Mouse (Mus musculus) CH12.LX (cell line): ENCODE results near the gene Cryba1. TPM values are rescaled to one million over a fixed set of nuclear protein-coding genes. Genes with fewer than 3 reads are reported as not detected.

Source experiments
- DNase-seq: peaks from one replicate; pipeline ENCODE4 v3.0.0-alpha.2; 2013; ENCODE audit errors: extremely low read depth
- H3K27ac ChIP-seq: 2 replicates; pipeline ENCODE4 v1.5.1; 2012; ENCODE audit warnings: low read depth, mild to moderate bottlenecking, control low read depth, moderate library complexity; ENCODE audit not compliant: insufficient read depth
- H3K27me3 ChIP-seq: replicated peaks from 2 replicates; pipeline ENCODE3; 2012; ENCODE audit warnings: inconsistent platforms
- H3K36me3 ChIP-seq, 2 experiments: replicated peaks in 1 of 2; 2 replicates each; pipeline versions ENCODE3 to v1.6.1; 2012; ENCODE audit warnings: inconsistent platforms in 1 of 2, low read length in 1 of 2, mild to moderate bottlenecking in 1 of 2, mixed read lengths in 1 of 2, moderate library complexity in 1 of 2; ENCODE audit not compliant: control insufficient read depth in 1 of 2, insufficient read depth in 1 of 2
- H3K4me1 ChIP-seq, 2 experiments: 2 replicates each; pipeline ENCODE4 v1.6.1; 2012; ENCODE audit warnings: inconsistent platforms in 1 of 2, moderate library complexity in 1 of 2; ENCODE audit not compliant: insufficient read depth in 2 of 2, control insufficient read depth in 1 of 2
- H3K4me2 ChIP-seq: 2 replicates; pipeline ENCODE4 v1.6.1; 2012; ENCODE audit warnings: low read depth, mild to moderate bottlenecking, control low read depth; ENCODE audit not compliant: poor library complexity, insufficient read depth, severe bottlenecking
- H3K4me3 ChIP-seq, 3 experiments: fragments of 150-350 bp in 1 of 3; sonication (generic) in 1 of 3; replicated peaks in 1 of 3; 2 replicates each; pipeline versions ENCODE3 to v1.5.1; 2011 to 2012; ENCODE audit warnings: low read depth in 2 of 3, low read length in 2 of 3, mild to moderate bottlenecking in 2 of 3, moderate library complexity in 2 of 3, control low read depth in 1 of 3, improper control_type of control experiment in 1 of 3, inconsistent platforms in 1 of 3, mixed read lengths in 1 of 3; ENCODE audit not compliant: poor library complexity in 1 of 3
- H3K79me2 ChIP-seq: replicated peaks from 2 replicates; pipeline ENCODE4 v1.6.1; 2012; ENCODE audit warnings: mild to moderate bottlenecking, moderate library complexity; ENCODE audit not compliant: control insufficient read depth, poor library complexity, insufficient read depth, severe bottlenecking; ENCODE audit errors: extremely low read depth
- H3K9ac ChIP-seq: 2 replicates; pipeline ENCODE4 v1.6.1; 2012; ENCODE audit warnings: low read depth, mild to moderate bottlenecking, control low read depth, moderate library complexity; ENCODE audit not compliant: insufficient read depth
- H3K9me3 ChIP-seq: replicated peaks from 2 replicates; pipeline ENCODE3; 2012; ENCODE audit warnings: low read length, inconsistent platforms, mixed read lengths
- BHLHE40 ChIP-seq: IDR thresholded peaks from 2 replicates; pipeline ENCODE4 v1.6.1; 2011; ENCODE audit warnings: mild to moderate bottlenecking, low read depth, low read length, improper control_type of control experiment
- CHD1 ChIP-seq: IDR thresholded peaks from 2 replicates; pipeline ENCODE4 v1.6.1; 2012; ENCODE audit warnings: low read depth, low read length, improper control_type of control experiment, inconsistent platforms
- CHD2 ChIP-seq: IDR thresholded peaks from 2 replicates; pipeline ENCODE4 v1.6.1; 2011; ENCODE audit warnings: low read length, improper control_type of control experiment
- CTCF ChIP-seq, 2 experiments: IDR thresholded peaks in 1 of 2; conservative IDR thresholded peaks in 1 of 2; 2 replicates each; pipeline ENCODE4 v1.5.1; 2011 to 2012; ENCODE audit warnings: low read depth in 2 of 2, low read length in 2 of 2, improper control_type of control experiment in 1 of 2, inconsistent platforms in 1 of 2, mild to moderate bottlenecking in 1 of 2, moderate library complexity in 1 of 2
- E2F4 ChIP-seq: IDR thresholded peaks from 2 replicates; pipeline ENCODE4 v1.6.1; 2011; ENCODE audit warnings: low read depth, low read length, improper control_type of control experiment; ENCODE audit not compliant: insufficient replicate concordance
- ELF1 ChIP-seq: IDR thresholded peaks from 2 replicates; pipeline ENCODE4 v1.6.1; 2014; ENCODE audit warnings: low read depth, mild to moderate bottlenecking, inconsistent platforms, low read length, improper control_type of control experiment
- GABPA ChIP-seq: IDR thresholded peaks from 2 replicates; pipeline ENCODE4 v1.6.1; 2012; ENCODE audit warnings: low read depth, low read length, improper control_type of control experiment, inconsistent platforms; ENCODE audit not compliant: insufficient replicate concordance
- HCFC1 ChIP-seq: IDR thresholded peaks from 2 replicates; pipeline ENCODE4 v1.6.1; 2012; ENCODE audit warnings: low read depth, mild to moderate bottlenecking, inconsistent platforms, low read length, improper control_type of control experiment
- JUN ChIP-seq: IDR thresholded peaks from 2 replicates; pipeline ENCODE4 v1.6.1; 2011; ENCODE audit warnings: low read depth, mild to moderate bottlenecking, low read length, improper control_type of control experiment, moderate library complexity; ENCODE audit not compliant: insufficient read depth
- JUND ChIP-seq: conservative IDR thresholded peaks from 2 replicates; pipeline ENCODE4 v1.6.1; 2011; ENCODE audit warnings: low read depth, low read length, improper control_type of control experiment
- MAFK ChIP-seq: IDR thresholded peaks from 2 replicates; pipeline ENCODE4 v1.6.1; 2011; ENCODE audit warnings: low read length, improper control_type of control experiment; ENCODE audit not compliant: insufficient replicate concordance
- MEF2A ChIP-seq: IDR thresholded peaks from 2 replicates; pipeline ENCODE4 v1.6.1; 2014; ENCODE audit warnings: low read depth, mild to moderate bottlenecking, inconsistent platforms, low read length, improper control_type of control experiment, borderline replicate concordance
- MXI1 ChIP-seq: IDR thresholded peaks from 2 replicates; pipeline ENCODE4 v1.6.1; 2011; ENCODE audit warnings: mild to moderate bottlenecking, low read depth, low read length, improper control_type of control experiment
- MYC ChIP-seq: IDR thresholded peaks from 2 replicates; pipeline ENCODE4 v1.6.1; 2011; ENCODE audit warnings: low read depth, mild to moderate bottlenecking, improper control_type of control experiment, low read length
- NELFE ChIP-seq: IDR thresholded peaks from 2 replicates; pipeline ENCODE4 v1.6.1; 2011; ENCODE audit warnings: low read depth, low read length, improper control_type of control experiment
- NRF1 ChIP-seq: IDR thresholded peaks from 2 replicates; pipeline ENCODE4 v1.6.1; 2014; ENCODE audit warnings: low read depth, mild to moderate bottlenecking, inconsistent platforms, low read length, improper control_type of control experiment, moderate library complexity
- PAX5 ChIP-seq: IDR thresholded peaks from 2 replicates; pipeline ENCODE4 v1.6.1; 2012; ENCODE audit warnings: low read length, inconsistent platforms, mixed read lengths
- POLR2A ChIP-seq: IDR thresholded peaks from 2 replicates; pipeline ENCODE4 v1.6.1; 2011; ENCODE audit warnings: low read depth, mild to moderate bottlenecking, improper control_type of control experiment, low read length
- POLR2AphosphoS2 ChIP-seq: IDR thresholded peaks from 2 replicates; pipeline ENCODE4 v1.6.1; 2011; ENCODE audit warnings: low read depth, low read length, improper control_type of control experiment
- RCOR1 ChIP-seq: conservative IDR thresholded peaks from 2 replicates; pipeline ENCODE4 v1.6.1; 2012; ENCODE audit warnings: low read depth, mild to moderate bottlenecking, inconsistent platforms, low read length, improper control_type of control experiment
- SIN3A ChIP-seq: IDR thresholded peaks from 2 replicates; pipeline ENCODE4 v1.6.1; 2012; ENCODE audit warnings: low read length, improper control_type of control experiment, inconsistent platforms
- SMC3 ChIP-seq: IDR thresholded peaks from 2 replicates; pipeline ENCODE4 v1.6.1; 2011; ENCODE audit warnings: low read depth, low read length, improper control_type of control experiment
- TBP ChIP-seq: conservative IDR thresholded peaks from 2 replicates; pipeline ENCODE4 v1.6.1; 2011; ENCODE audit warnings: low read depth, low read length, improper control_type of control experiment
- TCF12 ChIP-seq: IDR thresholded peaks from 2 replicates; pipeline ENCODE4 v1.6.1; 2014; ENCODE audit warnings: low read depth, mild to moderate bottlenecking, inconsistent platforms, low read length, improper control_type of control experiment
- UBTF ChIP-seq: IDR thresholded peaks from 2 replicates; pipeline ENCODE4 v1.6.1; 2012; ENCODE audit warnings: low read depth, mild to moderate bottlenecking, inconsistent platforms, low read length, improper control_type of control experiment, moderate library complexity
- USF1 ChIP-seq: IDR thresholded peaks from 2 replicates; pipeline ENCODE4 v1.6.1; 2014; ENCODE audit warnings: low read depth, mild to moderate bottlenecking, inconsistent platforms, low read length, improper control_type of control experiment
- ZC3H11A ChIP-seq: IDR thresholded peaks from 2 replicates; pipeline ENCODE4 v1.6.1; 2012; ENCODE audit warnings: low read depth, mild to moderate bottlenecking, inconsistent platforms, low read length, improper control_type of control experiment
- ZNF384 ChIP-seq: IDR thresholded peaks from 2 replicates; pipeline ENCODE4 v1.6.1; 2012; ENCODE audit warnings: low read depth, low read length, improper control_type of control experiment, inconsistent platforms
- dilution Hi-C: fragments of 300-500 bp; cut with MboI; formaldehyde crosslinking; loops from 2 replicates; pipeline ENCODE4 v1.14.3; 2020; ENCODE audit warnings: low sequenced_read_pairs; ENCODE audit not compliant: extremely low pct_unique_long_range_greater_than_20kb, extremely low pct_ligation_motif_present
- in situ Hi-C: fragments of 300-500 bp; cut with MboI; formaldehyde crosslinking; loops from 3 replicates; pipeline ENCODE4 v1.14.3; 2019; ENCODE audit warnings: low sequenced_read_pairs, low pct_ligation_motif_present, low pct_unique_long_range_greater_than_20kb, mixed read lengths
- polyA plus RNA-seq: library from polyadenylated mRNA; unstranded; fragments of >175 nt; gene quantifications from 2 replicates; pipeline ENCODE4 v1.2.1, GENCODE M21; 2012; ENCODE audit warnings: low read depth; ENCODE audit not compliant: insufficient read length
- total RNA-seq, 2 experiments: library from RNA; depleted of rRNA; stranded (reverse); fragments of 300-350 nt in 1 of 2; fragments of >200 nt in 1 of 2; gene quantifications; 2 replicates each; pipeline ENCODE4 v1.2.3; 2012 to 2014

The Cryba1 gene
- total and polyA plus RNA-seq, 3 experiments, result not detected

- dilution Hi-C loops (no loop called here), in situ Hi-C loops (no loop called here)
- DNase-seq, result peak; percentile 59
- TF ChIP-seq ZC3H11A, result no peak
- TF ChIP-seq UBTF, result no peak; the same call in 1 of the 2 replicates
- TF ChIP-seq GABPA, result no peak
- no peak for TF ChIP-seq HCFC1
- no peak for TF ChIP-seq JUND
- TF ChIP-seq RCOR1, result no peak
- no peak for TF ChIP-seq MAFK
- TF ChIP-seq ELF1, result no peak
- TF ChIP-seq CTCF (conservative IDR thresholded peaks at IDR 0.05 in 1 of 2, IDR thresholded peaks at IDR 0.05 in 1 of 2; ENCODE audit: low read depth in 2 of 2, low read length in 2 of 2), result no peak
- no peak for TF ChIP-seq USF1
- TF ChIP-seq NRF1, result no peak
- no peak for TF ChIP-seq SMC3
- no peak for TF ChIP-seq MEF2A
- no peak for TF ChIP-seq NELFE
- no peaks in the 10 kb centered on the region for H3K9me3 ChIP-seq
- no peak overlapping the region for H3K4me2 ChIP-seq
- H3K4me1 ChIP-seq, result peaks cover 0 to 34% of the 10 kb centered on the region in 2 experiments; a peak in 2 of 4 replicates
- H3K79me2 ChIP-seq, result peaks cover 50% of the 10 kb centered on the region
- H3K4me3 ChIP-seq, result peak overlapping the region; percentile 78 to 98 (median 84)
- no peaks in the 10 kb centered on the region for H3K27me3 ChIP-seq
- peak overlapping the region; percentile 91 for H3K27ac ChIP-seq
- peaks cover under 1 to 24% of the 10 kb centered on the region in 2 experiments for H3K36me3 ChIP-seq
- peak overlapping the region; percentile 97 for H3K9ac ChIP-seq
Measured at GRCm38 (mm10) chr11:77686346-77686840, 38.7 kb downstream of the Cryba1 start.

DNA sequence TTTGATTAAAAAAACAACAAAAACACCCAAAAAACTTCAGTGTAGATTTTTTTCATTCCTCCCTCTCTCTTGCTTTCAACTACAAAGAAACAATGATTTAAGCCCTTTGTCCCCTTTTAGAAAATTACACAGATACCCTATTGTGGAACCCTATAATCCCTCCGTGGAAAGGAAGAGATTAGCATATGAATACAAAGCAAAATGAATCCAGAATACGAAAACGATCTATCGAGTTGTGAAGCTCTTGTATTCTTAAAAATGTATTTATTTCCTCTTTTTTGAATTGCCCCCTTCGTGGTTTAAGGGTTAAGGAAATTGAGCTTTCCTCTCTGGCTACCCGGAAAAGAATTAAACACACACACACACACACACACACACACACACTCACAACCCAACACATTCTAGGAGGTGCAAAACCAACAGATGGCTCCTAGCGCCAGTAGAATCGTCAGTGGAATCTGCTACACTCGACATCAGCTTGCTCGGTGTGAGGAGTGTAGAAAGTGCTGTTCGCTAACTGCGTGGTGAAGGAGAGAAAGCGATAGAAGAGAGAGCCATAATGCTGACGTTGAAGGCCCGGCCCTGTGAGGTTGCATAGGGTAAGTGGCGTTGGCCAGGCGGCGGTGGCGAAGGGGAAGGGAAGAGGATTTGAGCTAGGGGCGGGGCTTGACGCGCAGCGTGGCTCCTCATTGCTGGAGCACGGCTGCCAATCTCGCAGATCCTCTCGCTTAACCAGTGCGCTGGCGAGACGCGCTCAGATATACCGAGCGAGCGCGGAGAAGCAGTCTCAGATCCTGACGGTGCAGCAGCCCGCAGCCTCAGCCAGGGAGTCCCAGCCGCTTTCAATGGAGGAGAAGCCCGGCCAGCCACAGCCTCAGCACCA, 39.5 kb downstream of the Cryba1 start, which contains the start of gene Nufip2:
Gene Nufip2 (plus strand): TSS at position 773 of the 883 bp plus-strand sequence.
- H3K9me3 ChIP-seq, result no peaks in the 10 kb centered on the region
- peak within 1 kb of the TSS; percentile 78 to 98 (median 84) for H3K4me3 ChIP-seq
- peaks cover 0 to 26% of the 10 kb centered on the region in 2 experiments; a peak in 2 of 4 replicates for H3K4me1 ChIP-seq
- H3K9ac ChIP-seq, result peak within 1 kb of the TSS; percentile 97
- no peaks in the 10 kb centered on the region for H3K27me3 ChIP-seq
- DNase-seq, result peak; percentile 100
- H3K4me2 ChIP-seq, result peak within 1 kb of the TSS; percentile 30; the same call in 1 of the 2 replicates
- peak within 1 kb of the TSS; percentile 96 for H3K27ac ChIP-seq
- dilution Hi-C loops (no loop called here), in situ Hi-C loops (no loop called here)
- H3K36me3 ChIP-seq, result peaks cover 0 to 16% of the 10 kb centered on the region in 2 experiments
- peaks cover 43% of the 10 kb centered on the region for H3K79me2 ChIP-seq
- TF ChIP-seq ZNF384 (no peak), BHLHE40 (no peak), RCOR1 (no peak), SIN3A (peak; percentile 98), POLR2A (peak; percentile 97), MYC (peak; percentile 81; the same call in 1 of the 2 replicates), CHD1 (peak; percentile 95), TCF12 (peak; percentile 99), NRF1 (peak; percentile 70), GABPA (no peak), TBP (peak; percentile 98), JUN (no peak), NELFE (peak; percentile 100), E2F4 (no peak), UBTF (peak; percentile 43; the same call in 1 of the 2 replicates), PAX5 (no peak), JUND (no peak), MEF2A (peak; percentile 77; the same call in 1 of the 2 replicates), CTCF (conservative IDR thresholded peaks at IDR 0.05 in 1 of 2, IDR thresholded peaks at IDR 0.05 in 1 of 2; ENCODE audit: low read depth in 2 of 2, low read length in 2 of 2) (no peak), CHD2 (peak; percentile 66; the same call in 1 of the 2 replicates), ZC3H11A (peak; percentile 22; the same call in 1 of the 2 replicates), MXI1 (peak; percentile 92), POLR2AphosphoS2 (peak; percentile 100)
